Mouse (Mus musculus): ENCODE measurements around the gene Clcn6. TPM values are rescaled to one million over a fixed set of nuclear protein-coding genes. Genes with fewer than 3 reads are reported as not detected.

Clcn6 gene
- polyA plus RNA-seq, 1 experiment from 2014 or later: 2.4 TPM

- Histone ChIP-seq H3K9ac (no peak overlapping the region), H3K27ac (no peak overlapping the region), H3K27me3 (replicated peaks) (no peaks in the 10 kb centered on the region), H3K4me2 (no peak overlapping the region), H3K36me3 (peaks cover 29% of the 10 kb centered on the region), H3K9me3 (replicated peaks) (no peaks in the 10 kb centered on the region), H3K4me3 (no peak overlapping the region), H3K4me1 (peaks cover 26% of the 10 kb centered on the region)
- no peak for ATAC-seq
- WGBS (ENCODE audit: insufficient replicate concordance): 58% methylated on average over 7 of the region's 7 CpGs
Observed at GRCm38 (mm10) chr4:148033858-148034410, 4.7 kb downstream of the Clcn6 start.

GRCm38 (mm10) chr4:148030506-148030905 lies 8.1 kb downstream of the Clcn6 start:
- Histone ChIP-seq H3K4me1 (peaks cover 13% of the 10 kb centered on the region), H3K9ac (no peak overlapping the region), H3K27me3 (replicated peaks) (no peaks in the 10 kb centered on the region), H3K27ac (no peak overlapping the region), H3K9me3 (replicated peaks) (no peaks in the 10 kb centered on the region), H3K4me2 (no peak overlapping the region), H3K4me3 (no peak overlapping the region), H3K36me3 (peaks cover 50% of the 10 kb centered on the region)
- ATAC-seq: no peak
- WGBS (ENCODE audit: insufficient replicate concordance): 83% methylated on average over 5 of the region's 5 CpGs

GRCm38 (mm10) chr4:148029297-148029696 lies 9.3 kb downstream of the Clcn6 start:
- Histone ChIP-seq H3K27ac (no peak overlapping the region), H3K4me2 (no peak overlapping the region), H3K9ac (no peak overlapping the region), H3K36me3 (peaks cover 60% of the 10 kb centered on the region), H3K27me3 (replicated peaks) (no peaks in the 10 kb centered on the region), H3K9me3 (replicated peaks) (no peaks in the 10 kb centered on the region), H3K4me3 (no peak overlapping the region), H3K4me1 (peaks cover 13% of the 10 kb centered on the region)
- WGBS (ENCODE audit: insufficient replicate concordance): 86% methylated on average over 7 of the region's 7 CpGs
- ATAC-seq: no peak

GRCm38 (mm10) chr4:148024003-148024402 lies 14.6 kb downstream of the Clcn6 start:
- Histone ChIP-seq H3K4me3 (no peak overlapping the region), H3K9ac (no peak overlapping the region), H3K4me1 (no peaks in the 10 kb centered on the region), H3K9me3 (replicated peaks) (no peaks in the 10 kb centered on the region), H3K4me2 (no peak overlapping the region), H3K36me3 (peaks cover 89% of the 10 kb centered on the region), H3K27ac (no peak overlapping the region), H3K27me3 (replicated peaks) (no peaks in the 10 kb centered on the region)
- ATAC-seq: no peak
- 83% methylated on average over 3 of the region's 3 CpGs for whole genome bisulfite sequencing (ENCODE audit: insufficient replicate concordance)

- Histone ChIP-seq H3K27ac (no peak overlapping the region), H3K4me1 (no peaks in the 10 kb centered on the region), H3K36me3 (peaks cover 94% of the 10 kb centered on the region), H3K4me3 (no peak overlapping the region), H3K4me2 (no peak overlapping the region), H3K9ac (no peak overlapping the region), H3K9me3 (replicated peaks) (no peaks in the 10 kb centered on the region), H3K27me3 (replicated peaks) (no peaks in the 10 kb centered on the region)
- no peak for ATAC-seq
- 73% methylated on average over 2 of the region's 2 CpGs for WGBS (ENCODE audit: insufficient replicate concordance)
Observed at GRCm38 (mm10) chr4:148018410-148018809, 20.2 kb downstream of the Clcn6 start.

GRCm38 (mm10) chr4:148016981-148017380 lies 21.6 kb downstream of the Clcn6 start:
- H3K27ac ChIP-seq: no peak overlapping the region
- H3K4me1 ChIP-seq: no peaks in the 10 kb centered on the region
- no peak for ATAC-seq
- no peak overlapping the region for H3K4me2 ChIP-seq
- no peak overlapping the region for H3K9ac ChIP-seq
- peaks cover 95% of the 10 kb centered on the region for H3K36me3 ChIP-seq
- H3K4me3 ChIP-seq: no peak overlapping the region
- H3K27me3 ChIP-seq (replicated peaks): no peaks in the 10 kb centered on the region
- 67% methylated on average over 3 of the region's 3 CpGs for WGBS (ENCODE audit: insufficient replicate concordance)
- H3K9me3 ChIP-seq (replicated peaks): no peaks in the 10 kb centered on the region

- Histone ChIP-seq H3K27ac (no peak overlapping the region), H3K4me3 (no peak overlapping the region), H3K27me3 (replicated peaks) (no peaks in the 10 kb centered on the region), H3K4me1 (no peaks in the 10 kb centered on the region), H3K9me3 (replicated peaks) (no peaks in the 10 kb centered on the region), H3K4me2 (no peak overlapping the region), H3K9ac (no peak overlapping the region), H3K36me3 (peaks cover 96% of the 10 kb centered on the region)
- 79% methylated on average over 10 of the region's 10 CpGs for WGBS (ENCODE audit: insufficient replicate concordance)
- ATAC-seq: no peak
Observed at GRCm38 (mm10) chr4:148015418-148015817, 23.2 kb downstream of the Clcn6 start.

- no peaks in the 10 kb centered on the region for H3K4me1 ChIP-seq
- H3K4me2 ChIP-seq: no peak overlapping the region
- H3K4me3 ChIP-seq: no peak overlapping the region
- H3K9me3 ChIP-seq (replicated peaks): no peaks in the 10 kb centered on the region
- no peak for ATAC-seq
- WGBS (ENCODE audit: insufficient replicate concordance): 78% methylated on average over 4 of the region's 4 CpGs
- no peak overlapping the region for H3K9ac ChIP-seq
- no peaks in the 10 kb centered on the region for H3K27me3 ChIP-seq (replicated peaks)
- peaks cover 99% of the 10 kb centered on the region for H3K36me3 ChIP-seq
- no peak overlapping the region for H3K27ac ChIP-seq
Observed at GRCm38 (mm10) chr4:148012216-148012615, 26.4 kb downstream of the Clcn6 start.

GRCm38 (mm10) chr4:148011332-148011731 lies 27.3 kb downstream of the Clcn6 start:
- Histone ChIP-seq H3K4me3 (no peak overlapping the region), H3K9me3 (replicated peaks) (no peaks in the 10 kb centered on the region), H3K4me2 (no peak overlapping the region), H3K27ac (no peak overlapping the region), H3K27me3 (replicated peaks) (no peaks in the 10 kb centered on the region), H3K36me3 (peaks cover 99% of the 10 kb centered on the region), H3K4me1 (no peaks in the 10 kb centered on the region), H3K9ac (no peak overlapping the region)
- ATAC-seq: no peak
- WGBS (ENCODE audit: insufficient replicate concordance): 76% methylated on average over 3 of the region's 3 CpGs

- no peaks in the 10 kb centered on the region for H3K27me3 ChIP-seq (replicated peaks)
- H3K4me2 ChIP-seq: no peak overlapping the region
- H3K9ac ChIP-seq: no peak overlapping the region
Observed at GRCm38 (mm10) chr4:148009641-148010040, 29.0 kb downstream of the Clcn6 start.

GRCm38 (mm10) chr4:148008412-148008811 lies 30.2 kb downstream of the Clcn6 start:
- no peak overlapping the region for H3K4me2 ChIP-seq
- 80% methylated on average over 4 of the region's 4 CpGs for WGBS (ENCODE audit: insufficient replicate concordance)
- no peak overlapping the region for H3K4me3 ChIP-seq
- H3K9me3 ChIP-seq (replicated peaks): no peaks in the 10 kb centered on the region
- H3K9ac ChIP-seq: no peak overlapping the region
- ATAC-seq: no peak
- no peak overlapping the region for H3K27ac ChIP-seq
- no peaks in the 10 kb centered on the region for H3K4me1 ChIP-seq
- H3K27me3 ChIP-seq (replicated peaks): no peaks in the 10 kb centered on the region
- H3K36me3 ChIP-seq: peaks cover 79% of the 10 kb centered on the region

More at GRCm38 (mm10) chr4:148009641-148010040, 29.0 kb downstream of the Clcn6 start:
- Histone ChIP-seq H3K27ac (no peak overlapping the region), H3K9me3 (replicated peaks) (no peaks in the 10 kb centered on the region), H3K4me1 (no peaks in the 10 kb centered on the region), H3K36me3 (peaks cover 91% of the 10 kb centered on the region), H3K4me3 (no peak overlapping the region)
- 84% methylated on average over 2 of the region's 2 CpGs for WGBS (ENCODE audit: insufficient replicate concordance)
- ATAC-seq: no peak

- H3K9me3 ChIP-seq (replicated peaks): no peaks in the 10 kb centered on the region
- WGBS (ENCODE audit: insufficient replicate concordance): 84% methylated on average over 7 of the region's 7 CpGs
- no peak overlapping the region for H3K4me3 ChIP-seq
- H3K9ac ChIP-seq: no peak overlapping the region
- H3K36me3 ChIP-seq: peaks cover 38% of the 10 kb centered on the region
- H3K27ac ChIP-seq: no peak overlapping the region
- no peaks in the 10 kb centered on the region for H3K4me1 ChIP-seq
- H3K27me3 ChIP-seq (replicated peaks): 0 out of 2 replicates have a peak, but pooled peaks cover 4% of the 10 kb centered on the region
- no peak for ATAC-seq
- no peak overlapping the region for H3K4me2 ChIP-seq
Observed at GRCm38 (mm10) chr4:148004361-148004760, 34.3 kb downstream of the Clcn6 start.

- Histone ChIP-seq H3K4me2 (no peak overlapping the region), H3K36me3 (peaks cover 13% of the 10 kb centered on the region), H3K4me3 (no peak overlapping the region), H3K4me1 (no peaks in the 10 kb centered on the region), H3K27ac (no peak overlapping the region), H3K9ac (no peak overlapping the region), H3K27me3 (replicated peaks) (0 out of 2 replicates have a peak, but pooled peaks cover 4% of the 10 kb centered on the region), H3K9me3 (replicated peaks) (no peaks in the 10 kb centered on the region)
- 41% methylated on average over 8 of the region's 8 CpGs for WGBS (ENCODE audit: insufficient replicate concordance)
- ATAC-seq: no peak
Observed at GRCm38 (mm10) chr4:148001866-148002265, 36.8 kb downstream of the Clcn6 start.

All from liver, embryonic 12.5 days (tissue).